Mouse (Mus musculus): ENCODE data around the gene Washc1. TPM values are rescaled to one million over a fixed set of nuclear protein-coding genes. Genes with fewer than 3 reads are reported as not detected.
"Not testable (repeated sequence)": the region's sequence is repeated elsewhere in the genome, so short reads cannot be mapped to it uniquely, and the experiment has no call there.

Gene Washc1
- 10 to 100 TPM; 44.2 to 48.1 TPM for total RNA-seq (2021)
- long read RNA-seq, experiment 1, partial matches to known transcripts: 0 of 8 reads
- long read RNA-seq, experiment 1, other reads (novel, unspliced or antisense): 4 of 8 reads
- long read RNA-seq, experiment 2, transcript Washc1-202 (11 exons, 1,831 nt): major isoform, 8 of 12 reads
- long read RNA-seq, experiment 2, partial matches to known transcripts: 0 of 12 reads
- long read RNA-seq, experiment 2, other reads (novel, unspliced or antisense): 3 of 12 reads

GRCm38 (mm10) chr17:66111402-66111959 lies at the start of gene Washc1:
Washc1 (plus strand) TSS chr17:66111545.
- TF ChIP-seq CTCF (conservative IDR thresholded peaks at IDR 0.05): peak; percentile 32; the same call in 1 of the 2 replicates
- H3K4me3 ChIP-seq: peak within 1 kb of the TSS; percentile 86
- H3K27ac ChIP-seq: peak within 1 kb of the TSS; percentile 93
- DNase-seq (ENCODE audit: low spot score in 2 of 2): peak; percentile 82 to 91

DNA sequence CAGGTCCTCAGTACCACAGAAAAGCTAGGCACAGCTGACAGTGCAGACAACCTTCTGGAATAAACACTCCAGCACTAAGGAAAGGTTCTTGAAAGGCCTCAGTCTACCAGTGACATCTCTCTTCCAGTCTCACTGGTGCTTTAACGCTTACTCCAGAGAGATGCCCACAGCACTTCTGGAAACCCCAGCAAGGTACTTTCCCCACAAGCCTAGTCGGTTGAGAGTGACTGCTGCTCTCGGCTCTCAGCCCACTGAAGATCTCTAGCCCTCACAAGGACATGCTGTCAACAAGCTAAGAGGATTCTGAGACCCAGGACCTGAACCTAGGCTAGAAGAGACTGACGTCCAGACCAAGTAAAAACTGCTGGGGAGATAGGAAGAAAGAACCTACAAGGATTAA lies 46.2 kb upstream of the Washc1 start:
- H3K27ac ChIP-seq: no peak overlapping the region
- TF ChIP-seq CTCF (conservative IDR thresholded peaks at IDR 0.05): no peak
- no peak overlapping the region for H3K4me3 ChIP-seq
- no peak for DNase-seq (ENCODE audit: low spot score in 2 of 2)

- not testable (repeated sequence) for H3K4me3 ChIP-seq; DNase-seq (ENCODE audit: low spot score in 2 of 2); H3K27ac ChIP-seq
Observed at GRCm38 (mm10) chr17:66069036-66069435, 42.3 kb upstream of the Washc1 start.

DNA sequence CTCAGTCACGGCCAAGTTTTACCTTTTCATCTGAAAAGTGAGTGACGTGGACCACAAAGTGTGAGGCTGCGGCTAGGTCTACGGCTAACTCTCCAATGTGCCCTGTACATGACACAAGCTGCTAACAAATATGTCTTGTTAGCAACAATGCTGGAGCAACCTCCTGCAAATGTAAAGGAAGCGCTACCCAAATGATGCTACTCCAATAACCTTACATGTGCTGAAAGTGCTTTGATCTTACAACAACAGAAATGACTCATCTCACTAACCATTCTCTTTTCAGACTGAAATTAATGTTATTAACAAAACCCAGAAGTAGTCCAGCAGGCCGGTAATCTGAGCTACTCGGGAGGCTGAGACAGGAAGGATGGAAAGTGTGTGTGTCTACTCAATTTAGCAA lies 37.4 kb upstream of the Washc1 start:
- TF ChIP-seq CTCF (conservative IDR thresholded peaks at IDR 0.05): no peak
- Histone ChIP-seq H3K4me3 (no peak overlapping the region), H3K27ac (no peak overlapping the region)
- DNase-seq (ENCODE audit: low spot score in 2 of 2): no peak

DNA sequence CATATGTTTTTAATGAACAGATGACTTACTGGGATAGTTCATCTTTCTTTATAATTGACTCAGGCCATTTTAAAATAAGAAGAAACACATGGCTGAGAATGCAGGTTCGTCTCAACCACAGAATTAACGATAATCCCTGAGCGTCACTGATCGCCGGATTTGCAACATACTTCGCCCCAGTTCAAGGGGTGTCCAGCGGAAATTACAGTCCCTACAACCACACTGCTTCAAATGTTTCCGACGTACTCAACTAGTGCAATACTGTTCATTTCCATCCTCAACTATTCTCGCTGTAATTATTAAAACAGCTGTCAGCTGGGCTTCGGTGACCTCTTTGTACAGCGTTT lies 35.5 kb upstream of the Washc1 start:
- H3K27ac ChIP-seq: peak overlapping the region; percentile 92
- no peak for DNase-seq (ENCODE audit: low spot score in 2 of 2)
- TF ChIP-seq CTCF (conservative IDR thresholded peaks at IDR 0.05): no peak
- H3K4me3 ChIP-seq: peak overlapping the region; percentile 91

- no peak for TF ChIP-seq CTCF (conservative IDR thresholded peaks at IDR 0.05)
- Histone ChIP-seq H3K4me3 (peak overlapping the region; percentile 91), H3K27ac (peak overlapping the region; percentile 92)
- peak; percentile 22 to 44 for DNase-seq (ENCODE audit: low spot score in 2 of 2)
Observed at GRCm38 (mm10) chr17:66076174-66076927, 35.0 kb upstream of the Washc1 start.

DNA sequence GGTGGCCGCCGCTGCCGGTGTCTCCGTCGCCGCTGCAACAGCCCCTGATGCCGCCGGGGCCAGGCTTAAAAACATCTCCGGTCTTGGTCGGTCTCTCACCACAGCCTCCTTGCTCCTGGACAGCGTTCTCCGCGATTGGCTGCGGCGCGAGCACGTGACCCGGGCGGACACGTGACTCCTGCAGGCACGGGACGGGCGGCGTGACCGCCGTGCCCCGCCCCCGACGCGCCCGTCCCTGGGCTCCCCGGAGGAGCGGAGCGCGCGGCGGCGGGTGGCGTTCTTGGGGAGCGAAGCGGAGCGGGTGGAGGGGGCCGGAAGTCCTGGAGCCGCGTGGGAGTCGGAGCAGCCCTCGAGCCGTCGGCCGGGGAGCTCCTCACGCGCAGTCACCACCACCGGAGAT lies 34.4 kb upstream of the Washc1 start, which contains the start of gene Ankrd12:
Gene Ankrd12 (minus strand): TSS at position 156 of the 400 bp plus-strand sequence.
- peak; percentile 94 to 96 for DNase-seq (ENCODE audit: low spot score in 2 of 2)
- peak within 1 kb of the TSS; percentile 92 for H3K27ac ChIP-seq
- TF ChIP-seq CTCF (conservative IDR thresholded peaks at IDR 0.05): no peak
- H3K4me3 ChIP-seq: peak within 1 kb of the TSS; percentile 91

DNA sequence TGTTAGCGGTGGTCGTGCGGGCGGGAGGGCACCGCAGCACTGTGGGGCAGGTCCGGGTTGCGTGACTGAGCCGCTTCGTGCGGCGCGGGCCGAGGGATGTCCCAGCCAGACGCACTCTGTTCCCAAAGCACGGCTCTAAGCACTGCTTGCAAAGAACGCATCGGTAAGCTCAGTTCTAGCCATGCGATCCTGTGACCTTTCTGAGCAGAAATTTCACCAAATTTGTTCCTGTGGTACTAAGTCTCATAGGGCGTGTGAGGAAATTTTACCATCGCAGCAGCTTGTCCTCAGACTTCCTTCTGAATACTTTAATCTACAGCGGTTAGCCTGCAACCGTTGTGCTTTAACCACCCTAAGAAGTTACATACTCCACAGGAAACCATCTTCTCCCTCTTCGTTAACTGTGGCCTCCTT lies 33.9 kb upstream of the Washc1 start:
- DNase-seq (ENCODE audit: low spot score in 2 of 2): no peak
- peak overlapping the region; percentile 92 for H3K27ac ChIP-seq
- H3K4me3 ChIP-seq: peak overlapping the region; percentile 91
- TF ChIP-seq CTCF (conservative IDR thresholded peaks at IDR 0.05): no peak

GRCm38 (mm10) chr17:66084486-66084885 lies 26.9 kb upstream of the Washc1 start:
- peak; percentile 26; the same call in 1 of the 2 replicates for TF ChIP-seq CTCF (conservative IDR thresholded peaks at IDR 0.05)
- no peak overlapping the region for H3K27ac ChIP-seq
- H3K4me3 ChIP-seq: no peak overlapping the region
- DNase-seq (ENCODE audit: low spot score in 2 of 2): no peak

DNA sequence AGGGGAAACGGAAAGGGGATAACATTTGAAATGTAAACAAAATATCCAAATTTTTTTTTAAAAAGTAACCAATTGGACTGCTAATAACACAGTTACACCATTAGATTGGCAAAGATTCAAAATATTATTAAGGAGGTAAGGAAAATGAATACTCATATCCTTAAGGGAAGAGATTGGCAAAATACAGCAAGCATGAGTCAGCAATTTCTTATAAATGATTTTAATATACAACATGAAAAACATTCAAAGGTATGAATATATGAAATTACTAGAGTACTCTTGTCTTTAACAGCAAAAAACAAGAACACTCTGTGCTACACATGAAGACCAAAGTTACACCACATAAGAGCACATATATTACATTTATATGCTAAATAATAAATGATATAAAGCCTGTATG lies 26.3 kb upstream of the Washc1 start:
- DNase-seq (ENCODE audit: low spot score in 2 of 2): no peak
- H3K4me3 ChIP-seq: no peak overlapping the region
- no peak overlapping the region for H3K27ac ChIP-seq
- TF ChIP-seq CTCF (conservative IDR thresholded peaks at IDR 0.05): no peak

GRCm38 (mm10) chr17:66090251-66090650 lies 21.1 kb upstream of the Washc1 start:
- TF ChIP-seq CTCF (conservative IDR thresholded peaks at IDR 0.05): no peak
- H3K27ac ChIP-seq: no peak overlapping the region
- DNase-seq (ENCODE audit: low spot score in 2 of 2): no peak
- H3K4me3 ChIP-seq: no peak overlapping the region

DNA sequence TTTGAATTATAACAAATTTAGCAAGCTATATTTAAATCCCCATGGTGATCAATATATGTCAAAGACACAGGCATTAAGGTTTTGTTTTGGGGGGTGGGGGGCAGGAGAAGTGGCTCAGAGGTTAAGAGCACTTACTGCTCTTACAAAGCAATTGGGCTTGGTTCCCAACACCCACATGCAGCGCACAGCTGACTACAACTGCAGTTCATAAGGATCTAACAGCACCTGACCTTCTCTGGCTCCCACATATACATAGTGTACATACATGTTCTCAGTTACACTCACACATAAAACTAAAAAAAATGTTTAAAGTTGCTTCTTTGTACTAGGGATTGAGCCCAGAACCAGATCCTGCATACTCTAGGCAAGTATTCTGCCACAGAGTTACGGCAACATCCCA lies 20.0 kb upstream of the Washc1 start:
- Histone ChIP-seq H3K4me3 (no peak overlapping the region), H3K27ac (no peak overlapping the region)
- no peak for TF ChIP-seq CTCF (conservative IDR thresholded peaks at IDR 0.05)
- no peak for DNase-seq (ENCODE audit: low spot score in 2 of 2)

- no peak for DNase-seq (ENCODE audit: low spot score in 2 of 2)
- H3K4me3 ChIP-seq: no peak overlapping the region
- TF ChIP-seq CTCF (conservative IDR thresholded peaks at IDR 0.05): no peak
- no peak overlapping the region for H3K27ac ChIP-seq
Observed at GRCm38 (mm10) chr17:66092065-66092464, 19.3 kb upstream of the Washc1 start.

Data from layer of hippocampus, adult 2 months (tissue).